Mouse (Mus musculus) midbrain, embryonic 16.5 days (tissue): ENCODE data around the gene Otulin. TPM values are rescaled to one million over a fixed set of nuclear protein-coding genes. Genes with fewer than 3 reads are reported as not detected.
A peak's percentile ranks its signal among the peaks of the same experiment; 100 is the strongest.

ENCODE experiments used
- ATAC-seq: fragments of 200-750 bp; cut with Nextera tagmentation; 2 replicates; pipeline ENCODE4 v1.8.0; 2017; ENCODE audit warnings: moderate TSS enrichment
- H3K27ac ChIP-seq: fragments of 300-500 bp; sonication (generic); 2 replicates; pipeline ENCODE4 v1.5.1; 2014; ENCODE audit warnings: mild to moderate bottlenecking, low read length, mixed read lengths
- H3K27me3 ChIP-seq: fragments of 300-500 bp; sonication (generic); 2 replicates; pipeline ENCODE4 v1.6.1; 2014; ENCODE audit warnings: low read depth, low read length, mixed read lengths; ENCODE audit not compliant: control insufficient read depth, insufficient read depth
- H3K36me3 ChIP-seq: fragments of 300-500 bp; sonication (generic); 2 replicates; pipeline ENCODE4 v1.6.1; 2014; ENCODE audit warnings: mild to moderate bottlenecking, low read length, moderate library complexity, mixed read lengths; ENCODE audit not compliant: control insufficient read depth, insufficient read depth
- H3K4me1 ChIP-seq: fragments of 300-500 bp; sonication (generic); 2 replicates; pipeline ENCODE4 v1.6.1; 2014; ENCODE audit warnings: mild to moderate bottlenecking, low read length, mixed read lengths; ENCODE audit not compliant: control insufficient read depth, insufficient read depth
- H3K4me2 ChIP-seq: fragments of 300-500 bp; sonication (generic); 2 replicates; pipeline ENCODE4 v1.6.1; 2014; ENCODE audit warnings: mild to moderate bottlenecking, low read length, mixed read lengths
- H3K4me3 ChIP-seq: fragments of 300-500 bp; sonication (generic); 2 replicates; pipeline ENCODE4 v1.5.1; 2014; ENCODE audit warnings: low read depth, mild to moderate bottlenecking, low read length, moderate library complexity, mixed read lengths
- H3K9ac ChIP-seq: fragments of 300-500 bp; sonication (generic); 2 replicates; pipeline ENCODE4 v1.6.1; 2014; ENCODE audit warnings: low read depth, low read length, mixed read lengths
- H3K9me3 ChIP-seq: fragments of 300-500 bp; sonication (generic); replicated peaks from 2 replicates; pipeline ENCODE4 v1.6.1; 2014; ENCODE audit warnings: mild to moderate bottlenecking, low read length, mixed read lengths; ENCODE audit not compliant: control insufficient read depth, poor library complexity, severe bottlenecking
- WGBS: fragments of 180-500 bp; shearing (Covaris S2); extraction: QIAGEN DNeasy Blood & Tissue Kit; methylation state at CpG from one replicate; pipeline ENCODE4 v1.1.7; 2014; 5-methylcytosine and 5-hydroxymethylcytosine counted together
- polyA plus RNA-seq: library from polyadenylated mRNA; unstranded; fragments of >200 nt; fragmentation: Nextera tagmentation; extraction: Ambion mirVana; gene quantifications from 2 replicates; pipeline ENCODE4 v1.2.1, GENCODE M21; 2015

Otulin gene
- polyA plus RNA-seq, 1 experiment from 2014 or later, result 21.6 TPM

- Histone ChIP-seq H3K4me3 (no peak overlapping the region), H3K9ac (no peak overlapping the region), H3K4me2 (no peak overlapping the region), H3K9me3 (no peaks in the 10 kb centered on the region), H3K27me3 (no peaks in the 10 kb centered on the region), H3K4me1 (no peaks in the 10 kb centered on the region), H3K27ac (no peak overlapping the region), H3K36me3 (no peaks in the 10 kb centered on the region)
- WGBS, result 84% methylated on average over 12 of the region's 12 CpGs
- ATAC-seq, result 0 out of 2 replicates have a peak, but pooled peaks have one; percentile 21
Observed at GRCm38 (mm10) chr15:27525233-27526005, 105.1 kb downstream of the Otulin start.

- H3K36me3 ChIP-seq, result no peaks in the 10 kb centered on the region; the same call in 1 of the 2 replicates
- ATAC-seq, result no peak
Observed at GRCm38 (mm10) chr15:27519857-27520256, 110.6 kb downstream of the Otulin start.

GRCm38 (mm10) chr15:27518026-27518425, 112.5 kb downstream of the Otulin start:
- Histone ChIP-seq H3K27ac (no peak overlapping the region), H3K9ac (no peak overlapping the region), H3K9me3 (no peaks in the 10 kb centered on the region; the same call in 1 of the 2 replicates), H3K4me1 (peaks cover 7% of the 10 kb centered on the region; the same call in 1 of the 2 replicates), H3K36me3 (no peaks in the 10 kb centered on the region; the same call in 1 of the 2 replicates), H3K4me2 (no peak overlapping the region), H3K27me3 (no peaks in the 10 kb centered on the region), H3K4me3 (no peak overlapping the region)
- ATAC-seq, result no peak
- 86% methylated on average over 8 of the region's 8 CpGs for WGBS

More at GRCm38 (mm10) chr15:27519857-27520256, 110.6 kb downstream of the Otulin start:
- WGBS, result 98% methylated on average over 7 of the region's 7 CpGs
- Histone ChIP-seq H3K9ac (no peak overlapping the region), H3K9me3 (no peaks in the 10 kb centered on the region; the same call in 1 of the 2 replicates), H3K27ac (no peak overlapping the region), H3K4me3 (no peak overlapping the region), H3K4me2 (no peak overlapping the region), H3K27me3 (no peaks in the 10 kb centered on the region), H3K4me1 (peaks cover 7% of the 10 kb centered on the region; the same call in 1 of the 2 replicates)

- Histone ChIP-seq H3K27ac (no peak overlapping the region), H3K4me3 (no peak overlapping the region), H3K9ac (no peak overlapping the region), H3K27me3 (no peaks in the 10 kb centered on the region), H3K4me2 (no peak overlapping the region), H3K4me1 (peaks cover 7% of the 10 kb centered on the region), H3K9me3 (no peaks in the 10 kb centered on the region; the same call in 1 of the 2 replicates), H3K36me3 (no peaks in the 10 kb centered on the region; the same call in 1 of the 2 replicates)
- WGBS, result 28% methylated on average over 1 of the region's 1 CpGs
- ATAC-seq, result no peak
Observed at GRCm38 (mm10) chr15:27516927-27517326, 113.6 kb downstream of the Otulin start.

- 95% methylated on average over 17 of the region's 17 CpGs for WGBS
- no peaks in the 10 kb centered on the region for H3K9me3 ChIP-seq
- no peak for ATAC-seq
- H3K27ac ChIP-seq, result no peak overlapping the region
- H3K4me2 ChIP-seq, result no peak overlapping the region
- H3K27me3 ChIP-seq, result no peaks in the 10 kb centered on the region
- H3K4me3 ChIP-seq, result no peak overlapping the region
- no peaks in the 10 kb centered on the region; the same call in 1 of the 2 replicates for H3K4me1 ChIP-seq
- no peak overlapping the region for H3K9ac ChIP-seq
- no peaks in the 10 kb centered on the region for H3K36me3 ChIP-seq
Observed at GRCm38 (mm10) chr15:27508982-27509381, 121.5 kb downstream of the Otulin start.

- no peak for ATAC-seq
- no peaks in the 10 kb centered on the region for H3K9me3 ChIP-seq
- 90% methylated on average over 7 of the region's 7 CpGs for WGBS
- H3K36me3 ChIP-seq, result no peaks in the 10 kb centered on the region
- no peak overlapping the region for H3K4me3 ChIP-seq
- no peak overlapping the region for H3K9ac ChIP-seq
- H3K27me3 ChIP-seq, result no peaks in the 10 kb centered on the region
- H3K27ac ChIP-seq, result no peak overlapping the region
- no peak overlapping the region for H3K4me2 ChIP-seq
- H3K4me1 ChIP-seq, result no peaks in the 10 kb centered on the region; the same call in 1 of the 2 replicates
Observed at GRCm38 (mm10) chr15:27508169-27508568, 122.3 kb downstream of the Otulin start.

GRCm38 (mm10) chr15:27506893-27507596, 123.4 kb downstream of the Otulin start:
- H3K9ac ChIP-seq, result no peak overlapping the region
- no peaks in the 10 kb centered on the region for H3K27me3 ChIP-seq
- ATAC-seq, result no peak
- no peaks in the 10 kb centered on the region for H3K36me3 ChIP-seq
- H3K4me2 ChIP-seq, result no peak overlapping the region
- no peak overlapping the region for H3K27ac ChIP-seq
- H3K9me3 ChIP-seq, result no peaks in the 10 kb centered on the region
- no peaks in the 10 kb centered on the region for H3K4me1 ChIP-seq
- no peak overlapping the region for H3K4me3 ChIP-seq
- 90% methylated on average over 15 of the region's 15 CpGs for WGBS

GRCm38 (mm10) chr15:27506127-27506886, 124.2 kb downstream of the Otulin start:
- no peak overlapping the region for H3K4me2 ChIP-seq
- 66% methylated on average over 5 of the region's 5 CpGs for WGBS
- no peaks in the 10 kb centered on the region for H3K9me3 ChIP-seq
- no peaks in the 10 kb centered on the region for H3K4me1 ChIP-seq
- no peaks in the 10 kb centered on the region for H3K27me3 ChIP-seq
- H3K9ac ChIP-seq, result no peak overlapping the region
- no peaks in the 10 kb centered on the region for H3K36me3 ChIP-seq
- H3K4me3 ChIP-seq, result no peak overlapping the region
- no peak overlapping the region for H3K27ac ChIP-seq
- ATAC-seq, result no peak
